Mouse (Mus musculus): Measurements from ENCODE around the gene Creb3l2.

- TF ChIP-seq GATA1 (IDR thresholded peaks at IDR 0.05; ENCODE audit: low read length), result no peak
- no peak for TF ChIP-seq TAL1 (IDR thresholded peaks at IDR 0.05; ENCODE audit: low read length)
Measured at GRCm38 (mm10) chr6:37460681-37461080, 18.7 kb upstream of the Creb3l2 start.
